Mouse (Mus musculus): ENCODE results near the gene Kirrel3.

Gene Kirrel3

GRCm38 (mm10) chr9:34886746-34887145 is 401.1 kb downstream of the Kirrel3 start:
- DNase-seq (ENCODE audit: low spot score in 2 of 2), result no peak

- no peak for DNase-seq (ENCODE audit: low spot score in 2 of 2)
Measured at GRCm38 (mm10) chr9:34887196-34887595, 401.5 kb downstream of the Kirrel3 start.

GRCm38 (mm10) chr9:34888298-34888697 is 402.6 kb downstream of the Kirrel3 start:
- no peak for DNase-seq (ENCODE audit: low spot score in 2 of 2)

GRCm38 (mm10) chr9:34901216-34901615 is 415.5 kb downstream of the Kirrel3 start:
- no peak for DNase-seq (ENCODE audit: low spot score in 2 of 2)

- no peak for DNase-seq (ENCODE audit: low spot score in 2 of 2)
Measured at GRCm38 (mm10) chr9:34901888-34902287, 416.2 kb downstream of the Kirrel3 start.

GRCm38 (mm10) chr9:34905164-34905563 is 419.5 kb downstream of the Kirrel3 start:
- DNase-seq (ENCODE audit: low spot score in 2 of 2), result no peak

GRCm38 (mm10) chr9:34908040-34908439 is 422.3 kb downstream of the Kirrel3 start:
- no peak for DNase-seq (ENCODE audit: low spot score in 2 of 2)

GRCm38 (mm10) chr9:34911838-34912237 is 426.1 kb downstream of the Kirrel3 start:
- DNase-seq (ENCODE audit: low spot score in 2 of 2), result no peak

- DNase-seq (ENCODE audit: low spot score in 2 of 2), result no peak
Measured at GRCm38 (mm10) chr9:34912273-34912972, 426.7 kb downstream of the Kirrel3 start.

- DNase-seq (ENCODE audit: low spot score in 2 of 2), result no peak
Measured at GRCm38 (mm10) chr9:34912996-34913395, 427.3 kb downstream of the Kirrel3 start.

GRCm38 (mm10) chr9:34918976-34919375 is 433.3 kb downstream of the Kirrel3 start:
- no peak for DNase-seq (ENCODE audit: low spot score in 2 of 2)

GRCm38 (mm10) chr9:34920116-34920515 is 434.4 kb downstream of the Kirrel3 start:
- DNase-seq (ENCODE audit: low spot score in 2 of 2), result no peak

GRCm38 (mm10) chr9:34921941-34922340 is 436.2 kb downstream of the Kirrel3 start:
- no peak for DNase-seq (ENCODE audit: low spot score in 2 of 2)

- no peak for DNase-seq (ENCODE audit: low spot score in 2 of 2)
Measured at GRCm38 (mm10) chr9:34922716-34923115, 437.0 kb downstream of the Kirrel3 start.

- DNase-seq (ENCODE audit: low spot score in 2 of 2), result no peak
Measured at GRCm38 (mm10) chr9:34923134-34923931, 437.6 kb downstream of the Kirrel3 start.

GRCm38 (mm10) chr9:34925616-34926015 is 439.9 kb downstream of the Kirrel3 start:
- DNase-seq (ENCODE audit: low spot score in 2 of 2), result no peak

- DNase-seq (ENCODE audit: low spot score in 2 of 2), result no peak
Measured at GRCm38 (mm10) chr9:34930371-34930770, 444.7 kb downstream of the Kirrel3 start.

- DNase-seq (ENCODE audit: low spot score in 2 of 2), result no peak
Measured at GRCm38 (mm10) chr9:34938140-34938539, 452.4 kb downstream of the Kirrel3 start.

GRCm38 (mm10) chr9:34939621-34940020 is 453.9 kb downstream of the Kirrel3 start:
- no peak for DNase-seq (ENCODE audit: low spot score in 2 of 2)

- no peak for DNase-seq (ENCODE audit: low spot score in 2 of 2)
Measured at GRCm38 (mm10) chr9:34942122-34942831, 456.6 kb downstream of the Kirrel3 start.

- DNase-seq (ENCODE audit: low spot score in 2 of 2), result no peak
Measured at GRCm38 (mm10) chr9:34942996-34943395, 457.3 kb downstream of the Kirrel3 start.

GRCm38 (mm10) chr9:34945301-34945700 is 459.6 kb downstream of the Kirrel3 start:
- no peak for DNase-seq (ENCODE audit: low spot score in 2 of 2)

Measured in spleen, postnatal 4 days (tissue).